Mouse (Mus musculus) colon, adult 2 months (tissue): ENCODE results near the gene Gm49711. TPM values are rescaled to one million over a fixed set of nuclear protein-coding genes. Genes with fewer than 3 reads are reported as not detected.

ENCODE experiments used
- polyA plus RNA-seq: library from polyadenylated mRNA; depleted of rRNA; stranded (reverse); fragments of >200 nt; gene quantifications from 2 replicates; pipeline ENCODE4 v1.2.3, GENCODE M21; 2012; rRNA removed

Gm49711 gene
- polyA plus RNA-seq: 0.09 TPM in 1 of 2 replicates, not detected in the other

GRCm38 (mm10) chr16:92057852-92058643, at the start of gene Gm49711, which contains the start of the genes Mrps6 and Slc5a3:
Gene Gm49711, plus strand, starts transcription at chr16:92058316.
Gene Mrps6, plus strand, starts transcription at chr16:92058270.
Gene Slc5a3, plus strand, starts transcription at chr16:92058322.

Other genes with a start within 250 kb of the Gm49711 start
- gene Mrps6, start within 50 bp of the Gm49711 start, polyA plus RNA-seq: 44.0 and 56.2 TPM in 2 replicates
- gene Slc5a3, start within 50 bp of the Gm49711 start, polyA plus RNA-seq: 2.5 and 2.6 TPM in 2 replicates
- gene Kcne2, start 234.1 kb downstream of the Gm49711 start, polyA plus RNA-seq: 0.26 and 0.66 TPM in 2 replicates
- 23.3 and 45.6 TPM in 2 replicates for gene Smim11, start 243.0 kb downstream of the Gm49711 start, polyA plus RNA-seq